Mouse (Mus musculus) neural tube, postnatal 0 days (tissue): Measurements from ENCODE around the gene Gm14418. TPM values are rescaled to one million over a fixed set of nuclear protein-coding genes. Genes with fewer than 3 reads are reported as not detected.

Experiments used
- polyA plus RNA-seq: library from polyadenylated mRNA; unstranded; fragments of >200 nt; fragmentation: Nextera tagmentation; extraction: Ambion mirVana; gene quantifications from 2 replicates; pipeline ENCODE4 v1.2.1, GENCODE M21; 2015

Gm14418 gene
- polyA plus RNA-seq: 7.3 and 7.8 TPM in 2 replicates

GRCm38 (mm10) chr2:177398096-177398495, at the start of gene Gm14418:
TSS of gene Gm14418 (minus strand) at chr2:177398320.

Other genes with a start within 250 kb of the Gm14418 start
- gene Gm14410, start 191.9 kb downstream of the Gm14418 start, polyA plus RNA-seq: 42.9 and 49.3 TPM in 2 replicates
- gene Gm14409, start 131.3 kb downstream of the Gm14418 start, polyA plus RNA-seq: not detected in 2 replicates
- 0.59 and 0.83 TPM in 2 replicates for gene Gm14412, start 74.0 kb downstream of the Gm14418 start, polyA plus RNA-seq
- gene Zfp970, start 66.4 kb upstream of the Gm14418 start, polyA plus RNA-seq: 3.5 and 4.0 TPM in 2 replicates
- gene Gm14403, start 99.9 kb upstream of the Gm14418 start, polyA plus RNA-seq: 1.8 and 3.0 TPM in 2 replicates
- not detected in 2 replicates for gene Gm14406, start 179.9 kb upstream of the Gm14418 start, polyA plus RNA-seq